Mouse (Mus musculus) intestine, embryonic 16.5 days (tissue): ENCODE data around the gene Fbxw4. TPM values are rescaled to one million over a fixed set of nuclear protein-coding genes. Genes with fewer than 3 reads are reported as not detected.

Experiments used
- ATAC-seq: fragments of 200-750 bp; cut with Nextera tagmentation; 2 replicates; pipeline ENCODE4 v1.8.0; 2017; ENCODE audit warnings: moderate TSS enrichment, moderate library complexity
- H3K27ac ChIP-seq: fragments of 300-500 bp; sonication (generic); 2 replicates; pipeline ENCODE4 v1.5.1; 2014; ENCODE audit warnings: mild to moderate bottlenecking, low read length
- H3K27me3 ChIP-seq: fragments of 300-500 bp; sonication (generic); replicated peaks from 2 replicates; pipeline ENCODE4 v1.6.1; 2014; ENCODE audit warnings: low read length, control low read depth, mixed read lengths; ENCODE audit not compliant: control insufficient read depth, insufficient read depth
- H3K36me3 ChIP-seq: fragments of 300-500 bp; sonication (generic); 2 replicates; pipeline ENCODE4 v1.6.1; 2014; ENCODE audit warnings: low read length, control low read depth; ENCODE audit not compliant: control insufficient read depth, insufficient read depth
- H3K4me1 ChIP-seq: fragments of 300-500 bp; sonication (generic); 2 replicates; pipeline ENCODE4 v1.6.1; 2014; ENCODE audit warnings: low read length, control low read depth, mixed read lengths; ENCODE audit not compliant: control insufficient read depth, insufficient read depth
- H3K4me2 ChIP-seq: fragments of 300-500 bp; sonication (generic); 2 replicates; pipeline ENCODE4 v1.6.1; 2014; ENCODE audit warnings: low read depth, low read length, control low read depth
- H3K4me3 ChIP-seq: fragments of 300-500 bp; sonication (generic); 2 replicates; pipeline ENCODE4 v1.5.1; 2014; ENCODE audit warnings: mild to moderate bottlenecking, low read length
- H3K9ac ChIP-seq: fragments of 300-500 bp; sonication (generic); 2 replicates; pipeline ENCODE4 v1.6.1; 2014; ENCODE audit warnings: low read depth, low read length
- H3K9me3 ChIP-seq: fragments of 300-500 bp; sonication (generic); 2 replicates; pipeline ENCODE4 v1.6.1; 2016; ENCODE audit warnings: low read length, control low read depth; ENCODE audit not compliant: control insufficient read depth
- WGBS: fragments of 180-500 bp; shearing (Covaris S2); extraction: QIAGEN DNeasy Blood & Tissue Kit; methylation state at CpG from one replicate; pipeline ENCODE4 v1.1.7; 2014; 5-methylcytosine and 5-hydroxymethylcytosine counted together
- polyA plus RNA-seq: library from polyadenylated mRNA; unstranded; fragments of >200 nt; fragmentation: Nextera tagmentation; extraction: Ambion mirVana; gene quantifications from 2 replicates; pipeline ENCODE4 v1.2.1, GENCODE M21; 2015

The Fbxw4 gene
- polyA plus RNA-seq = 2.5 and 2.8 TPM in 2 replicates

DNA sequence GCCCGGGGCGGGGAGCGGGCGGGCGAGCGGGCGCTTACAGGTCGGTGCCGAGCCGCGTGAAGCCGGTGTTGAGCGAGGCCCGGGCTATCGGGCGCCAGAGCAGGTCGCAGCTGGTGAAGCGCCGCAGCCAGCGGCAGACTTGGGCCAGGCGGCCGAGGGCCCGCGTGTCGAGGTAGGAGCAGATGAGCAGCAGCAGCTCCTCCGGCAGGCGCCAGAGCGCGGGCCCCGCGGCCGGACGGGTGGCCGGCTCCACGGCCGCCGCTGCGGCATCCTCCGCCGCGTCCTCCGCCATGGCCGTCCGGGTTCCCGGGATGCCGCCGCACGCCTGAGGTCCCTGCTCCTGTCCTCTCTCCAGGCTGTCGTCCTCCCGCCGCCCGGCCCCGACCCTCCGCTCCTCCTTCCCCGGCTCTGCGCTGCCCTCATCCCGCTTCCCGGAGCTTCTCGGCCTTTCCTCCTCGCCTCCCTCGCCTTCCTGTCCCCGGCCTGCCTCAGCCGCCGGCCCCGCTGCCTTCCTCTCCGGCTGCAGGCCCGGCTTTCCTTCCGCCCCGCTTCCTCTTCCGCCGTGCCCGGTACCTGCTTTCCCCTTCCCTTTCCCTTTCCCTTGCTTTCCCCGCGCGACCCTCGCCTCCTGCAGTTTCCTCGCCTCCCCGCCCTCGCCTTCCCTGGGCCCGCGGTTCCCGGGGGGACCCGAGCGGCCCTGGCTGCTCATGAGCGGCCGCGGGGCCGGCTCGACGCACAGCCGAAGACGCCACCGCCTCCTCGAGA is at the start of gene Fbxw4:
Gene Fbxw4 (minus strand): TSS at position 575 of the 765 bp plus-strand sequence.
- ATAC-seq = peak; percentile 88
- Histone ChIP-seq H3K9me3 (no peaks in the 10 kb centered on the region), H3K9ac (peak within 1 kb of the TSS; percentile 100), H3K4me3 (peak within 1 kb of the TSS; percentile 94), H3K36me3 (no peaks in the 10 kb centered on the region), H3K27me3 (no peaks in the 10 kb centered on the region), H3K4me1 (peaks cover 24% of the 10 kb centered on the region), H3K4me2 (peak within 1 kb of the TSS; percentile 86), H3K27ac (peak within 1 kb of the TSS; percentile 94)
- under 1% methylated on average over 84 of the region's 94 CpGs for WGBS

DNA sequence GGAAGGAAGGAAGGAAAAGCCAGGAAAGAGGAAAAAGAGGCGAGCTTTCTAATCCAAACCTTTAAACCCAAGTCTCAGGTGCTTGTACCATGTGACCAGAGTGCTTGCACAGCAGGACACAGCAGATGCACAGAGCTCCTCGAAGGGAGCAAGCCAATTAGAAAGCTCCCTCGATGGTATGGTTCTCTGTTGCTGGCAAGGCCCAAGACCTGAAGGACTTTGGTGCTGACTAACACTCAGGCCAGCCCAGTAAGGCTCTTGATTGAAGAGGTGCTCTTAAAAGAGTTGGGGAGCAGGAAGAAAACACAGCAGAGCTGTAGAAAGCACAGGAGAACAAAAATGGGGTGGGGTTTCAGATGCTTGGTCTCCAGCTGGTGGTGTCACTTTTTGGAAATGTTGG is 48.6 kb upstream of the Fbxw4 start:
- Histone ChIP-seq H3K4me1 (no peaks in the 10 kb centered on the region), H3K27ac (no peak overlapping the region), H3K9ac (no peak overlapping the region), H3K4me2 (no peak overlapping the region), H3K27me3 (no peaks in the 10 kb centered on the region), H3K4me3 (no peak overlapping the region), H3K36me3 (no peaks in the 10 kb centered on the region), H3K9me3 (no peaks in the 10 kb centered on the region)
- no peak for ATAC-seq
- WGBS = 78% methylated on average over 3 of the region's 3 CpGs

DNA sequence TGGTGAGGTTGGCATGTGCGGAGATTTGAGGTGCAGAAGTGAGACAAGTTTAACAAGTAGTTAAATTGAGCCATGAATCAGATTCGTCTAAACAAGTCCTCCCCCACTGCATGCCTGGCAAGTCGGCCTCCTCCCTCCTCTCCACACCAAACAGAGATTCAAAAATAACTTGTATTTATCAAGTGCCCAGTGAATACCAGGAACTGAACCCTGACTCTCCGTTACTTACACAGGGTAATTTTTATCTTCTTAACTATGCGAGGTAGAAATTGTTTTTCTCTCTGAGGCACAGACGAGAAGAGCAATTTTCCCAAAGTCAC is 36.1 kb upstream of the Fbxw4 start:
- Histone ChIP-seq H3K27me3 (no peaks in the 10 kb centered on the region), H3K4me1 (peaks cover 4% of the 10 kb centered on the region; the same call in 1 of the 2 replicates), H3K9ac (no peak overlapping the region), H3K36me3 (no peaks in the 10 kb centered on the region), H3K4me2 (no peak overlapping the region), H3K27ac (no peak overlapping the region), H3K4me3 (no peak overlapping the region), H3K9me3 (no peaks in the 10 kb centered on the region)
- no peak for ATAC-seq
- WGBS = 34% methylated on average over 6 of the region's 6 CpGs

DNA sequence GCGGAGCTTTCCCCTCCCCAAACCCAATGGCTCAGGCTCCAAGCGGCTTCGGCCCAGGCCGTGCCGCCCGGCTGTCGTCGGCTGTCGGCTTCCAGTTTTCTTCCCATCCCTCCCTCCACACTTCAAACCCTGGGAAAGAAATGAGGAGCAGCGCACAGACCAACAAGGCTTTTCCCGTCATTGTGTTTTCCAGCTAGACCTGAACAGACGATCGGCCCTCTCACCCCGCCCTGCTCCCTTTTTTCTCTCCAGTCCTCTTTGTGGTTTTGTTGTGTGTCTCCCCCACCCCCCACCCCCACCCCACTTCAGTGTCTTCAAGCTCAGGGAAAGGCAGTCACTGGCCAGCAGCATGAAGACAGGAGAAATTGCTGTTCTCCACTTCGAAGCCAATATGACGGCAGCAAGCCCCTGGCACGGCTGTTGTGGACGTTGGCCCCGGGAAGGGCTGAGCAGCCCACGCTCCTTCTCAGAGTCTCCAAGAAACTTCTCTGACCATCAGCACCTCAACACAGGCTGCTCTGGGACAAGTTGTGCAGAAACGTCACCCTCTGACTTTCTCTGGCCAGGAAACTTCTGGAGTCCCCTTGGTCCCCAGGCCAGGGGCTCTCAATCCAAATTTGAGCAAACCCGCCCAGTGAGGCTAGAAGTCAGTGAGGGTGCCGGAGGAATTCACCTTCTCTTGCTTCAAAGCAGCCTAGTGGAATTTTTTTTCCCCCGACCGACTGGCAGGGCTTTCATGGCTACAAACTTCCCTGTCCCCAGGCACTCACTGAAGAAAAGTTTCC is 35.6 kb upstream of the Fbxw4 start:
- 46% methylated on average over 25 of the region's 25 CpGs for WGBS
- H3K4me3 ChIP-seq = no peak overlapping the region
- ATAC-seq = no peak
- no peak overlapping the region for H3K4me2 ChIP-seq
- no peak overlapping the region for H3K27ac ChIP-seq
- peaks cover 4% of the 10 kb centered on the region; the same call in 1 of the 2 replicates for H3K4me1 ChIP-seq
- H3K9me3 ChIP-seq = no peaks in the 10 kb centered on the region
- 0 out of 2 replicates have a peak overlapping the region, but pooled peaks have one; percentile 10 for H3K9ac ChIP-seq
- H3K27me3 ChIP-seq = no peaks in the 10 kb centered on the region
- no peaks in the 10 kb centered on the region for H3K36me3 ChIP-seq

DNA sequence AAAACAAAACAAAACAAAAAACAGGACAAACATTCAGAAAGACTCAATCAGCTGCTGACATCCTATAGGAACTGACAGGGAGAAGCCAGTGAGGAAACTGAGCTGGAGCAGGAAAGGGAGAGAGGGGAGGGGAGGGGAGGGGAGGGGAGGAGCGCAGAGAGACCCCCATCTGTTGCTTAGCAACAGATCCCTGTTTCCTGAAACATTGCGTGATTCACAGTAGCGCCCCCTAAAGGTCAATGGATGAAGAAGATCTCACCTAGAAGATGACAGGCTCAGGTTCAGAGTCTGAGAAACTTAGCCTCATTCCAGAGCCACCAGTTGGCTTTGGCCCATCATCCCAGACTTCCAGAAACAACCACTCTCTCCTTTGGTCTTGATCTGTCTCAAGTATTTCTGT is 33.9 kb upstream of the Fbxw4 start:
- H3K4me1 ChIP-seq = peaks cover 4% of the 10 kb centered on the region; the same call in 1 of the 2 replicates
- H3K9me3 ChIP-seq = no peaks in the 10 kb centered on the region
- no peaks in the 10 kb centered on the region for H3K36me3 ChIP-seq
- no peak overlapping the region for H3K4me3 ChIP-seq
- no peaks in the 10 kb centered on the region for H3K27me3 ChIP-seq
- WGBS = 41% methylated on average over 3 of the region's 3 CpGs
- no peak overlapping the region for H3K27ac ChIP-seq
- H3K9ac ChIP-seq = no peak overlapping the region
- ATAC-seq = no peak
- no peak overlapping the region for H3K4me2 ChIP-seq

DNA sequence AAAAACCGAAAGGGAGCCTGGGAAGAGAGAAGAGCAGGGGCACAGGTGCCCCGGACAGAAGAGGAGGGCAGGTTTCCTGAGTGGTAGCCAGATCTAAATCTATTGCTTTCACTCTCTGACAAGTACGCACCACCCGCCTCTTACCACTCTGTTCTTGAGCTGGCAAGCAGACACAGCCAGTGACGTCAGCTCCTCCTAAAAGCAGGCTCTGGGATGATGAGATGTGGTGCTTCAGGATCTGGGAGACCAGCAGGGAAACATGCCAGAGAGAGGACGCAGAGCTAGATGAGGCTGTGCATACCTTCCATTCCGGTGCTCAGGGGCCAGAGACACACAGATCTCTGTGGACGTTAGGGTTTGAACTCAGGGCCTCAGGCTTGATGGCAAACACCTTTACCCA is 32.1 kb upstream of the Fbxw4 start:
- H3K4me2 ChIP-seq = no peak overlapping the region
- no peaks in the 10 kb centered on the region for H3K27me3 ChIP-seq
- no peak overlapping the region for H3K4me3 ChIP-seq
- 79% methylated on average over 8 of the region's 8 CpGs for WGBS
- H3K9me3 ChIP-seq = no peaks in the 10 kb centered on the region
- ATAC-seq = no peak
- peaks cover 4% of the 10 kb centered on the region; the same call in 1 of the 2 replicates for H3K4me1 ChIP-seq
- H3K9ac ChIP-seq = no peak overlapping the region
- no peak overlapping the region for H3K27ac ChIP-seq
- H3K36me3 ChIP-seq = no peaks in the 10 kb centered on the region

DNA sequence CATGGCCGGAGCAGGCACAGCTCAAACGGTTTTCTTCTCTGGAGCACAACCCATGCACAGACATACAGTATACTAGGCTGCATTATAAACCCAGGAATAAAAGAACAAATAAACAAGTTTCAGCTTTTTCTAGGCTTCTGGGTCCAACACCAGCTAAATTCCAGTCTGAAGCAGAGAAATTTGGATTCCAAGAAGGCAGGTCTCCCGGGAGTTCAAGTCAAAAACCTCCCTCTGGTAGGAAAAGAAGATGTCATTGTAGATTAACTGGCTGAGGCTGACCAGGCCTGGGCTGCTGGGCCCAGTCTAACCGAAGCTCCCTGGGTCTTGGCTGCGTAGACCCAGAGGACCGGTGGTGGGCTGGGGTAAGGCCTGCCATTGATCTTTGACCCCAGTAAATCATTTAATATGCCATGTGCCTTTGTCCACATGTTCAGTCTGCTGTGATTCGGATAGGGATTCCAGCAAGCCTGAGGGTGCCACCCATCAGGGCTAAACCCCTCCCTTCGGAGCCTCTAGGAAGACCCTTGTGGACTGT is 31.0 kb upstream of the Fbxw4 start:
- WGBS = 50% methylated on average over 8 of the region's 8 CpGs
- Histone ChIP-seq H3K36me3 (no peaks in the 10 kb centered on the region), H3K9ac (no peak overlapping the region)

DNA sequence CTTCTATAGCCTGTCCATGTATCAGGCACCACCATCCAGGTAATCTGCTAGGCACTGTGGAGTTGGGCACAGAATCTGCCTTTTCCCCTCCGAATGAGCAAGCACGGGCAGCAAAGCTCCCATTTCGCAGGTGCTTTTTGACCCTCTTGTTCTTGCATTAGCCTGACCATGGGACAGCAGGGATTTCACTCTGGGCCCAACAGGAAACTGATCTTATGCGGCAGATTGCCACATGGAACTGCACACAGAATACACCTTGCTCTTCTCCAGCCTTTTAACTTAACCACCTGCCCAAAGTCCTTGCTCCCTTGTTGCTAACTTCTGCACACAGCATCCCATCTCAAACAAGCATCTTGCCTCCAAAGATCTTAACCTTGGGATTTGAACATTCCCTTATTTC is 26.9 kb upstream of the Fbxw4 start:
- no peak overlapping the region for H3K9ac ChIP-seq
- 67% methylated on average over 4 of the region's 4 CpGs for WGBS
- no peaks in the 10 kb centered on the region for H3K9me3 ChIP-seq
- no peaks in the 10 kb centered on the region for H3K4me1 ChIP-seq
- no peak overlapping the region for H3K4me2 ChIP-seq
- H3K27me3 ChIP-seq = no peaks in the 10 kb centered on the region
- ATAC-seq = no peak
- no peaks in the 10 kb centered on the region for H3K36me3 ChIP-seq
- no peak overlapping the region for H3K27ac ChIP-seq
- H3K4me3 ChIP-seq = no peak overlapping the region

More for the DNA sequence above, 31.0 kb upstream of the Fbxw4 start:
- Histone ChIP-seq H3K4me3 (no peak overlapping the region), H3K4me1 (peaks cover 4% of the 10 kb centered on the region; the same call in 1 of the 2 replicates), H3K9me3 (no peaks in the 10 kb centered on the region), H3K27ac (no peak overlapping the region), H3K27me3 (no peaks in the 10 kb centered on the region), H3K4me2 (no peak overlapping the region)
- no peak for ATAC-seq

DNA sequence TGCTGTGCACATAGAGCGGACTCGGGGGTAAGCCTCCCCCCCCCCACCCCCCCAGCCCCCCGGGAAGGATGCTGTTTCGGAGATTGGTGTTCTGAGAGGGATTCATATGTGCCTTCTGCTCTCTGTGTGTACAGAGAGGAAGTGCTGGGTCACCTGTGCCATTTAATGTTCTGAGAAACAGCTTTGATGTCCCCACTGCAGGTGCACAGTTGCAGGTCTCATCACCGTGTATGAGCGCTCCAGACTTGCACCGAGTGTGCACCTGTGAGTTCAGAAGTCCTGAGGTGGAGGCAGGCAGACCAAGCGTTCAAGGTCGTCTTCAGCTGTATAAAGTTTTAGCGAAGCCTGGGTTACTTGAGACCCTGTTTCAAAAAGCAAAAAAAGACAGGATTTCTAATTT is 23.6 kb upstream of the Fbxw4 start:
- no peak overlapping the region for H3K4me3 ChIP-seq
- WGBS = 68% methylated on average over 10 of the region's 10 CpGs
- H3K9ac ChIP-seq = no peak overlapping the region
- no peaks in the 10 kb centered on the region for H3K4me1 ChIP-seq
- no peaks in the 10 kb centered on the region for H3K9me3 ChIP-seq
- no peak overlapping the region for H3K27ac ChIP-seq
- no peaks in the 10 kb centered on the region for H3K27me3 ChIP-seq
- no peak overlapping the region for H3K4me2 ChIP-seq
- H3K36me3 ChIP-seq = no peaks in the 10 kb centered on the region
- no peak for ATAC-seq
